Mouse (Mus musculus) small intestine, adult 2 months (tissue): ENCODE results near the gene Dnm2.

Source experiments
- CTCF ChIP-seq: fragments of 200-500 bp; IDR thresholded peaks from 2 replicates; pipeline ENCODE4 v1.5.1; 2012; ENCODE audit warnings: low read depth, mild to moderate bottlenecking, control low read depth, inconsistent platforms, low read length, moderate library complexity, mixed read lengths; ENCODE audit not compliant: insufficient replicate concordance, insufficient read length; ENCODE audit errors: extremely low read depth
- POLR2A ChIP-seq: fragments of 200-500 bp; IDR thresholded peaks from 2 replicates; pipeline ENCODE4 v1.6.1; 2012; ENCODE audit warnings: low read depth, mild to moderate bottlenecking, control low read depth, inconsistent platforms, low read length, moderate library complexity

- no peak for TF ChIP-seq CTCF
- TF ChIP-seq POLR2A = no peak
These were observed 70.0 kb downstream of the Dnm2 start for GRCm38 (mm10) chr9:21494726-21495125.
